Mouse (Mus musculus): ENCODE results near the gene Gjb2. TPM values are rescaled to one million over a fixed set of nuclear protein-coding genes. Genes with fewer than 3 reads are reported as not detected.

Gjb2 gene
- polyA plus RNA-seq (2012; rRNA removed; ENCODE audit: low replicate concordance) = 5.3 and 12.7 TPM in 2 replicates

DNA sequence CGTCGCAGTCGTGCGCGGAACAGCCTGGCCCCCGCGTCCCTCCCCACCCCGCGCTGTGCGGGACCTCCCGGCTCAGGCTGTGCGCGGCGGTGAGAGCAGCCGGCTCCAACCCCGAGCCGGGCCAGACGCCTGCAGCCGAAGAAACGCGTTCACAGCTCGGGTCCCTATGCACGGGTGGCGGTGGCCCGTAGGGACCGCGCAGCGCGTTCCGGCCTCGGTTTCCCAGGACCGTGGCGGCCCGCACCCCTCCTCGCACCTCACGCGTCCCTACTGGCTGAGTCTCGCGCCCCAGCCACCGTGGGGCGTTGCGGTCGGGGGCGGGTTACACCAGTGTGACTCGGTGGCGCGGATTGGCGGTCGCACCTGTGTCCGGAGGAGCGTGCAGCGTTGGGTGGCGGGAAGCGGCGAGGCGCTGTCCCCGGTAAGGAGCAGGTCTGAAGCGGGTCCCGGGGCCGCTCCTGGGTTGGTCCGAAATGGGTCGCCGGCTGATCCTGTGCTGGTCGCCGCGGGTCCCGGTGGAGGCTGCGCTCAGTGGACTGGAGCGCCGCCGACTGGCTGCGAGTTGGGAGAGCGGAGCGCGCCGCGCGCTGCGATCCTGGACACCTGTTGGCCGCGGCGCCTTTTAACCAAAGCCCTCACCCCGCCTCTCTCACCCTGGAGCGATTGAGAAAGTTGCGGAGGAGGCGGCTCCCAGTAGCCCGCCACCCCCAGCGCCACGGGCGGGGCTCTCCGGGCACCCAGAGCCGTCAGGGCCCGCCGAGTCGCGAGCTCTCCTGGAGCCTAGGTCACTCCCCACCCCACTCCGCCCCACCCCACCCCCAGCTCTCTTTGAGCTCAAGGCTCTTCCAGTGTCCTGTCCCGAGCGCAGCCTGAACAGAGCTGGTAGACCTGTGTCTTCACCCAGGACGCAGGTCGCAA is at the start of gene Gjb2:
Gene Gjb2 (minus strand): TSS at position 597 of the 918 bp plus-strand sequence.

DNA sequence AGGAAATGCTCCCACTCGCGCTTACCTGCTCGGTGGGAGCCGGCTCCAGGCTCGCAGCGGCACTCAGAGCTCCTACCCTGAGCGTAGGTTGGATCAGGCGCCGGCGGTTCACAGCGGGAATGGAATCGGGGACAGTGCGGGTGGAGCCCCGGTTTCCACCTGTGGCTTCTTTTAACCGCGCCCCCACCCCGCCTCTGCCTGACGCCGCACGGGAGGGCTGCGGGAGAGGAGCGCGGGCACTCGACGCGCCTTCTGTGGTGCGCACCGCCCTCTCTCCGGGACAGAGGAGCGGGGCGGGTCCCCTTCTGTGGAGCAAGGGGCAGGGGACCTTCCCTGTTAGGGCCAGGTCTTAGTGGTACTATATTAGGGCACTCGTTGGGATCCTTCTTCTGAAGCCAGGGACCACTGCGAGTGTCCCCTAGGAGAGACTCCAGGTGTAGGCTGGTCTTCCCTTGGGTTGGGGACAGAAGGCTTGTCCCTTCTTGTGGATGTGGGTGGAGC is 28.7 kb upstream of the Gjb2 start, which contains the start of gene Gjb6:
Gene Gjb6 (minus strand): TSS at position 451 of the 501 bp plus-strand sequence.

GRCm38 (mm10) chr14:57115823-57116544 is 11.5 kb upstream of the Gjb2 start, which contains the start of gene Gm4491:
TSS of gene Gm4491 (minus strand) at chr14:57115883.

DNA sequence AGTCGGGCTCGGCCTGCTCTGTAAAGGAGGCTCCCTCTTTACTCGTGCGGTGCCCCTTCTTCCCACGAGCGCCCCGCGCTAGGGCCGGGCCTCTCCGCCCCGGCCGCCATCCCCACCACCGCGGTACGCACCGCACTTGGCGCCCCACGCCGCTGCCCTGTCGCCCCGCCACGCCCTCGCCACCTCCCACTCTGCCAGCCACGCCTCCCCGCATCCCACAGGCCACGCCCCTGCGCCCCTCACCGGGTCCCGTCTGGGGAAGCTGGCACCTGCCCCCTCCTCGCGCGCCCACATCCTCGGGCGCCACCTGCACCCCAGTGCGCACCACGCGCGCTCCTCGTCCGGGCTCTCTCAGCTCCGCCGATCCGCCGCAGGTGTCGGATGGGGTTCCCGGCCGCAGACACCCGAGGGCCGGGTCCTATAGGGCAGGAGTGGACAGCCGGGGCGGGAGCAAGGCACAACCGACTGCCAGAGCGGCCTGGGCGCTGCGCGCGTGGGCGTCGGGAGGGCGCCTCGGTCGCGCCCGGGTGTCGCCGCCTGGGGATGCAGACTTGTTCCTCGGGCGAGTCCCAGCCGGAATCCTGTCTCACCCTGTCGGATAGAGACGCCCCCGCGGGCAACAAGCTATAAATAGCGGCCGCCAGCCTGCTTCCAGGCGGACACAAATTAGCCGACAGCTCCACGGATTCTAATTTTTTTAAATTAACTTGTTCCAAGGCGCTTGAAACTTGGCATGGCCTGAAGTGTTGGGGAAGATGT is 46.8 kb downstream of the Gjb2 start, which contains the start of gene Gja3:
Gene Gja3 (minus strand): TSS at position 538 of the 759 bp plus-strand sequence.

Other genes starting within 250 kb of the Gjb2 start
- gene Zmym2, start 218.0 kb downstream of the Gjb2 start, polyA plus RNA-seq (2012; rRNA removed; ENCODE audit: low replicate concordance) = 1.0 and 1.9 TPM in 2 replicates
- gene Gja3, start 46.6 kb downstream of the Gjb2 start, polyA plus RNA-seq (2012; rRNA removed; ENCODE audit: low replicate concordance) = 0.06 TPM in 1 of 2 replicates, not detected in the other
- gene Gm4491, start 11.2 kb upstream of the Gjb2 start, polyA plus RNA-seq (2012; rRNA removed; ENCODE audit: low replicate concordance) = not detected in 2 replicates
- gene Gjb6, start 28.9 kb upstream of the Gjb2 start, polyA plus RNA-seq (2012; rRNA removed; ENCODE audit: low replicate concordance) = not detected in 2 replicates

Measured in duodenum, adult 2 months (tissue).